9 mouse cellular contexts compared by ENCODE assay signal in the genomic region with DNA sequence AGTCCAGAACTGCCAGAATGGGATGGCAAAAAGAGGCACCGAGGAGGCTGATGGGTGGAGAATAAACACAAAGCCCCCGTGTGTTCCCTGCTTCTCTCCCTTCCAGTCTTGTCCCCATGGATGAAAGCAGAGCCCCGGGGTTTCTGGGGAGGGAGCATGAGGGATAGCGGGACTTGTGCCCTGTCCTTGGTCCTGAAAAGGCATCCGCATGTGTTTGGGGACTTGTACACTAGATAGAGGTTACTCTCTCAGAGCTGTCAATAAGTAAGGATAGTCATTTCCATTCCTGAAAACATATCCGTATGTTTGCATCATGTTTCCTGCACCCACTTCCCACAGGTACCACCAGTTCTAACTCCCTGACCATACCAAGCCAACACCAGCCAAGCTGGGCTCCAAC. TPM values are rescaled to one million over a fixed set of nuclear protein-coding genes. Genes with fewer than 3 reads are reported as not detected.
A peak's percentile ranks its signal among the peaks of the same experiment; 100 is the strongest.
DNase-seq lines count a peak whose midpoint lies in the region; ATAC-seq and TF ChIP-seq lines count a peak whose summit lies in the region.
"Had no signal": no experiment of that assay in that cellular context is flagged by ENCODE, and none has a peak within 500 bp of the region (broad histone marks: within the 10 kb centered on the region; RNA-seq: fewer than 3 reads in every experiment).

No protein-coding gene starts in this region.

- peak; percentile 60 for DNase-seq in heart, postnatal 0 days (ENCODE audit: low spot score)
- DNase-seq in ES-CJ7 (ENCODE audit: low read depth, low spot score) = peak; percentile 77
- peak; percentile 53 for DNase-seq in lung, postnatal 14 days
- peak; percentile 8 for DNase-seq in thymus, postnatal 25 days
- DNase-seq in right cerebral cortex, postnatal 14 days = no peak
- no peak for DNase-seq in layer of hippocampus, adult 9-11 months

- 5% methylated on average over 6 of the region's 6 CpGs for WGBS in heart, postnatal 0 days
- 2% methylated on average over 6 of the region's 6 CpGs for WGBS in heart, embryonic 11.5 days (ENCODE audit: insufficient replicate concordance)
- WGBS in embryonic facial prominence, embryonic 12.5 days = 3% methylated on average over 6 of the region's 6 CpGs

- ATAC-seq in heart, postnatal 0 days (ENCODE audit: insufficient read depth, low read depth) = no peak
- no peak for ATAC-seq in heart, embryonic 11.5 days (replicated peaks; ENCODE audit: insufficient number of reproducible peaks, low FRiP score, low TSS enrichment)
- no peak for ATAC-seq in embryonic facial prominence, embryonic 12.5 days (ENCODE audit: insufficient number of reproducible peaks, insufficient read depth, low FRiP score, low TSS enrichment)

- no peak for TF ChIP-seq EP300 in heart, postnatal 0 days (IDR thresholded peaks at IDR 0.05; ENCODE audit: low read depth)

- H3K36me3 ChIP-seq in heart, postnatal 0 days (replicated peaks; ENCODE audit: control insufficient read depth, insufficient read depth, low read length) = no peaks in the 10 kb centered on the region
- H3K36me3 ChIP-seq in heart, embryonic 11.5 days (ENCODE audit: control insufficient read depth, insufficient read depth, low read length) = no peaks in the 10 kb centered on the region
- H3K36me3 ChIP-seq in embryonic facial prominence, embryonic 12.5 days = no peaks in the 10 kb centered on the region

- H3K4me2 ChIP-seq in heart, postnatal 0 days (ENCODE audit: low read depth, low read length) = no peak overlapping the region
- H3K4me2 ChIP-seq in heart, embryonic 11.5 days = no peak overlapping the region
- 0 out of 2 replicates have a peak overlapping the region, but pooled peaks have one; percentile 99 for H3K4me2 ChIP-seq in embryonic facial prominence, embryonic 12.5 days (replicated peaks)

- H3K4me3 ChIP-seq in heart, postnatal 0 days (ENCODE audit: low read depth, low read length) = no peak overlapping the region
- H3K4me3 ChIP-seq in heart, embryonic 11.5 days (ENCODE audit: low read depth, low read length) = no peak overlapping the region
- H3K4me3 ChIP-seq in embryonic facial prominence, embryonic 12.5 days = no peak overlapping the region

- no peak overlapping the region for H3K27ac ChIP-seq in heart, postnatal 0 days (ENCODE audit: low read depth)
- no peak overlapping the region for H3K27ac ChIP-seq in heart, embryonic 11.5 days (ENCODE audit: low read depth, low read length)
- H3K27ac ChIP-seq in embryonic facial prominence, embryonic 12.5 days = no peak overlapping the region

- H3K27me3 ChIP-seq in heart, postnatal 0 days (ENCODE audit: control insufficient read depth, insufficient read depth, low read length) = peaks cover 81% of the 10 kb centered on the region
- peaks cover 78% of the 10 kb centered on the region for H3K27me3 ChIP-seq in heart, embryonic 11.5 days (ENCODE audit: control insufficient read depth, insufficient read depth, low read length)
- peaks cover 63% of the 10 kb centered on the region for H3K27me3 ChIP-seq in embryonic facial prominence, embryonic 12.5 days

- 0 out of 2 replicates have a peak, but pooled peaks cover 4% of the 10 kb centered on the region for H3K4me1 ChIP-seq in heart, postnatal 0 days (ENCODE audit: control insufficient read depth, insufficient read depth)
- peaks cover 10% of the 10 kb centered on the region for H3K4me1 ChIP-seq in heart, embryonic 11.5 days (ENCODE audit: control insufficient read depth, insufficient read depth, low read length)
- H3K4me1 ChIP-seq in embryonic facial prominence, embryonic 12.5 days = peaks cover 13% of the 10 kb centered on the region; the same call in 1 of the 2 replicates

- H3K9me3 ChIP-seq in heart, postnatal 0 days (replicated peaks; ENCODE audit: control insufficient read depth, low read length) = no peaks in the 10 kb centered on the region
- no peaks in the 10 kb centered on the region for H3K9me3 ChIP-seq in heart, embryonic 11.5 days (replicated peaks; ENCODE audit: control insufficient read depth, low read length)
- H3K9me3 ChIP-seq in embryonic facial prominence, embryonic 12.5 days = no peaks in the 10 kb centered on the region

- TF ChIP-seq CTCF in heart, postnatal 0 days (IDR thresholded peaks at IDR 0.05; ENCODE audit: low read depth) = no peak

- no peak overlapping the region for H3K9ac ChIP-seq in heart, postnatal 0 days (replicated peaks; ENCODE audit: low read depth, low read length)
- no peak overlapping the region for H3K9ac ChIP-seq in heart, embryonic 11.5 days (ENCODE audit: low read depth, low read length)
- no peak overlapping the region for H3K9ac ChIP-seq in embryonic facial prominence, embryonic 12.5 days

RNA-seq across cellular contexts. Expression of gene Sarm1, which starts 1.6 kb away (rescaled TPM):
- total RNA-seq in heart, postnatal 0 days (2014; rRNA removed; ENCODE audit: low replicate concordance) = not detected in 2 replicates
- polyA plus RNA-seq in heart, postnatal 0 days (2015; fragmentation: Nextera tagmentation; extraction: Ambion mirVana) = not detected in 2 replicates
- polyA plus RNA-seq in heart, embryonic 11.5 days (2014; fragmentation: Nextera tagmentation; extraction: Ambion mirVana) = 0.39 and 0.46 TPM in 2 replicates
- 5.2 and 7.3 TPM in 2 replicates for polyA plus RNA-seq in embryonic facial prominence, embryonic 12.5 days (2016; fragmentation: Nextera tagmentation; extraction: Ambion mirVana)

RNA-seq across cellular contexts. Expression of gene Vtn, which starts 3.0 kb away (rescaled TPM):
- 0.73 and 2.3 TPM in 2 replicates for total RNA-seq in heart, postnatal 0 days (2014; rRNA removed; ENCODE audit: low replicate concordance)
- 2.7 and 4.0 TPM in 2 replicates for polyA plus RNA-seq in heart, postnatal 0 days (2015; fragmentation: Nextera tagmentation; extraction: Ambion mirVana)
- 0.54 and 4.6 TPM in 2 replicates for polyA plus RNA-seq in heart, embryonic 11.5 days (2014; fragmentation: Nextera tagmentation; extraction: Ambion mirVana)
- polyA plus RNA-seq in embryonic facial prominence, embryonic 12.5 days (2016; fragmentation: Nextera tagmentation; extraction: Ambion mirVana) = 11.8 and 13.2 TPM in 2 replicates

RNA-seq across cellular contexts. Expression of gene Sebox, which starts 7.3 kb away (rescaled TPM):
- total RNA-seq in heart, postnatal 0 days (2014; rRNA removed; ENCODE audit: low replicate concordance) = not detected in 2 replicates
- polyA plus RNA-seq in heart, postnatal 0 days (2015; fragmentation: Nextera tagmentation; extraction: Ambion mirVana) = not detected in 2 replicates
- polyA plus RNA-seq in heart, embryonic 11.5 days (2014; fragmentation: Nextera tagmentation; extraction: Ambion mirVana) = not detected in 2 replicates
- polyA plus RNA-seq in embryonic facial prominence, embryonic 12.5 days (2016; fragmentation: Nextera tagmentation; extraction: Ambion mirVana) = not detected in 2 replicates
- total RNA-seq: heart, postnatal 36 days had no signal

RNA-seq across cellular contexts. Expression of gene Tmem199, which starts 16.1 kb away (rescaled TPM):
- 13.1 and 29.9 TPM in 2 replicates for total RNA-seq in heart, postnatal 0 days (2014; rRNA removed; ENCODE audit: low replicate concordance)
- 35.0 and 36.4 TPM in 2 replicates for polyA plus RNA-seq in heart, postnatal 0 days (2015; fragmentation: Nextera tagmentation; extraction: Ambion mirVana)
- 57.0 and 63.9 TPM in 2 replicates for polyA plus RNA-seq in heart, embryonic 11.5 days (2014; fragmentation: Nextera tagmentation; extraction: Ambion mirVana)
- 53.4 and 60.7 TPM in 2 replicates for polyA plus RNA-seq in embryonic facial prominence, embryonic 12.5 days (2016; fragmentation: Nextera tagmentation; extraction: Ambion mirVana)

RNA-seq across cellular contexts. Expression of gene Poldip2, which starts 16.1 kb away (rescaled TPM):
- 225 and 247 TPM in 2 replicates for total RNA-seq in heart, postnatal 0 days (2014; rRNA removed; ENCODE audit: low replicate concordance)
- polyA plus RNA-seq in heart, postnatal 0 days (2015; fragmentation: Nextera tagmentation; extraction: Ambion mirVana) = 209 and 214 TPM in 2 replicates
- polyA plus RNA-seq in heart, embryonic 11.5 days (2014; fragmentation: Nextera tagmentation; extraction: Ambion mirVana) = 130 and 154 TPM in 2 replicates
- 180 and 183 TPM in 2 replicates for polyA plus RNA-seq in embryonic facial prominence, embryonic 12.5 days (2016; fragmentation: Nextera tagmentation; extraction: Ambion mirVana)

Comparison
In these comparisons a context has a peak if more than half of its experiments do, and no peak if none do; other contexts are left out.
1. DNase-seq: peak in heart, postnatal 0 days (single experiment), ES-CJ7 (single experiment), lung, postnatal 14 days (single experiment) and thymus, postnatal 25 days (single experiment); none in right cerebral cortex, postnatal 14 days (single experiment) and layer of hippocampus, adult 9-11 months (single experiment).